Mouse (Mus musculus): ENCODE measurements around the gene Tnfaip3. TPM values are rescaled to one million over a fixed set of nuclear protein-coding genes. Genes with fewer than 3 reads are reported as not detected.

Gene Tnfaip3
- polyA plus RNA-seq, 1 experiment from 2014 or later = 2.3 TPM

DNA sequence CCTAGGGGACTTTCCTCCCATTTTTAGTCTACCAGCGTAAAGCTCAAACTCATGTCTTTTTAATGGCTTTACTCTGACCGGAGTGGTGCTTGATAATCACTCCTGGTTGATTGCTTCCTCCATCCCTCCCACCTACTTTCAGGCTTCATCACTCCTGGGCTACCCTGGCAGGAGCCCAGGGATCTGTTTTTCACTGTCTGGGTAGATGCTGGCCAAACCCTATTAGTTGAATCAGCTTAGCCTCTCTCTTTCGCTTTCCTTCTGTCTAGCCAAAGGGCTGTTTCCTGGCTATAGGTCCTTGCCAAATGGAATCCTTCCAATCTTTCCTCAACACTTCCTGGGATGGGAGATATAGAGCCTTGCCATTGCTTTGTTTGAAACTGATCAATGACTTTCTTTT lies 19.3 kb upstream of the Tnfaip3 start:
- Histone ChIP-seq H3K4me2 (no peak overlapping the region), H3K4me3 (no peak overlapping the region), H3K9me3 (no peaks in the 10 kb centered on the region), H3K27ac (no peak overlapping the region), H3K9ac (no peak overlapping the region), H3K27me3 (no peaks in the 10 kb centered on the region), H3K4me1 (no peaks in the 10 kb centered on the region), H3K36me3 (no peaks in the 10 kb centered on the region)
- no peak for ATAC-seq (ENCODE audit: borderline replicate concordance, extremely low read depth, low FRiP score, low TSS enrichment)
- 58% methylated on average over 3 of the region's 3 CpGs for WGBS

DNA sequence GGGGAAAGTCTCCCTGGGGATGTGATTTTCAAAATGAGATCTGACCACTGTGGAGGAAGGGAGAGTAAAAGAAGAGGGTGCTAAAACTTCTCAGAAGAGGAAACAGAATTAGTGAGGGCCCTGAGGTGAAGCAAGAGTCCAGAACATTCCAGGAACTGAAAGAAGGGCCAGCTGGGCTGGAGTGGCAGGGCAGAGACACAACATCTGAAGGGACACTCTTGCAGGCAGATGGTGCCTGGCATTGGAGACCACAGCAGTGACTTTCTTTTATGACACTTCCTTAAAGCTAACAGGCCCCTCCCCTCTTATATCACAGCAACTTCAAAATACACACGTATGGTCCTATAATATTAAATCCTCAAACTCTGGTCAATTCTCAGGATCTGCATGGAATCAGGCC lies 18.2 kb upstream of the Tnfaip3 start:
- Histone ChIP-seq H3K36me3 (no peaks in the 10 kb centered on the region), H3K4me3 (no peak overlapping the region), H3K9ac (no peak overlapping the region), H3K9me3 (no peaks in the 10 kb centered on the region), H3K4me2 (no peak overlapping the region), H3K27ac (no peak overlapping the region), H3K27me3 (no peaks in the 10 kb centered on the region), H3K4me1 (no peaks in the 10 kb centered on the region)
- WGBS = 64% methylated on average over 1 of the region's 1 CpGs
- no peak for ATAC-seq (ENCODE audit: borderline replicate concordance, extremely low read depth, low FRiP score, low TSS enrichment)

DNA sequence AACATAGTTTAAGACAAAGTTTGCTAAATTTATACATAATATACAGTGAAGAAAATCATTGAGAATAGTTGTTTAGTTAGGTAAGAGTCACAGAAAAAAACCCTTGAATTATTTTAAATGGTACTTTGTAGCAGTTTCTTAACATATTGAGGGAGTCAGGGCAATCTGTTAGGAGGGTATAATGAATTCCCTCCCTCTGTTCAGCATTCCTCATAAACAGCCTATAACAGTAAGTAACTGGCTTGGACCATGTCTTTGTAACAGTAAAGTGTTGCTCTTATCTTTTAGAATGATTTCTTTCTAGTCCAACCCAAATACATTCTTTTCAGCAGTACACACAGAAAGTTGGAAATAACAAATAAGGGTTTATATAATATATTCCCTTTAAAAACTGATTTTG lies 16.4 kb upstream of the Tnfaip3 start:
- Histone ChIP-seq H3K4me2 (no peak overlapping the region), H3K9me3 (no peaks in the 10 kb centered on the region), H3K36me3 (no peaks in the 10 kb centered on the region), H3K4me3 (no peak overlapping the region), H3K9ac (no peak overlapping the region), H3K27me3 (no peaks in the 10 kb centered on the region), H3K4me1 (no peaks in the 10 kb centered on the region), H3K27ac (no peak overlapping the region)
- ATAC-seq (ENCODE audit: borderline replicate concordance, extremely low read depth, low FRiP score, low TSS enrichment) = no peak

DNA sequence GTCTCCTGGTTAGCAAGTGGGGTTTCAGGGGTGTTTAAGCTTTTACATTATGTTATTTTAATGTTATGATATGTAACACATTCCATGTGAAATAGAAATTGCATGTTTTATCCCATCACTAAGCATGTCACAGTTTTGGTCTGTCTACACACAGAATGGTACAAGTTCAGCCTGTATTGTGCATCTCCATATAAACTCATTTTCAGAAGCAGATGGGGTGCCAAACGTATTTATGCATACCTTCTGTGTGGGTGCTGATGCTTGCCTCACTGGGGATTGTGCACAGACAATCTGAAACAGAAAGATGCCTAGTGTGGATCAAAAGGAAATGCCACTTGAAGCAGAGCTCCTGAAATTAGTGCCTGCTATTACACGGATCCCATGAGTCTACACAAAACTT lies 15.2 kb upstream of the Tnfaip3 start:
- H3K9ac ChIP-seq = no peak overlapping the region
- no peak overlapping the region for H3K27ac ChIP-seq
- H3K4me3 ChIP-seq = no peak overlapping the region
- ATAC-seq (ENCODE audit: borderline replicate concordance, extremely low read depth, low FRiP score, low TSS enrichment) = no peak
- H3K4me2 ChIP-seq = no peak overlapping the region
- no peaks in the 10 kb centered on the region for H3K9me3 ChIP-seq
- no peaks in the 10 kb centered on the region for H3K4me1 ChIP-seq
- H3K27me3 ChIP-seq = no peaks in the 10 kb centered on the region
- WGBS = 73% methylated on average over 2 of the region's 2 CpGs
- H3K36me3 ChIP-seq = no peaks in the 10 kb centered on the region

DNA sequence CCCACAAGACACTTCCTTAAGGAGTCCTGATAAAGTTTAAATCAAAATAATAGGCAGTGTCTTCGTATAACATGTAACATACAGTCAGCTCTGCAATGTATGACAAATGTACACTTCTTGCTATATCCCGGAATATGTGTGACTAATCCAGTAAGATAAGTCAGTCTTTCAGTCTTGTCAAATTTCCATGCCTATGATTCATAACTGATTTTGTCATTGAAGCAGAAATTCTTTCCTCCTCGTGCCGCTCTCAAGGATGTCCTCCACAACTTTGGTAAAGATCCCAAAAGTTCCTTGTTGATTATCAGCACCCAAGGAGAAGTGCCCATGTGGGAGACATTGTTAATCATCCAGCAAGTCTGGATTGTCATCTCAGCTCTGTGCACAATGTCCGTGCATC lies 11.3 kb upstream of the Tnfaip3 start:
- Histone ChIP-seq H3K36me3 (no peaks in the 10 kb centered on the region), H3K4me3 (no peak overlapping the region), H3K27me3 (no peaks in the 10 kb centered on the region), H3K9ac (no peak overlapping the region), H3K4me2 (no peak overlapping the region), H3K9me3 (no peaks in the 10 kb centered on the region), H3K27ac (no peak overlapping the region), H3K4me1 (no peaks in the 10 kb centered on the region)
- WGBS = 77% methylated on average over 5 of the region's 5 CpGs
- ATAC-seq (ENCODE audit: borderline replicate concordance, extremely low read depth, low FRiP score, low TSS enrichment) = no peak

DNA sequence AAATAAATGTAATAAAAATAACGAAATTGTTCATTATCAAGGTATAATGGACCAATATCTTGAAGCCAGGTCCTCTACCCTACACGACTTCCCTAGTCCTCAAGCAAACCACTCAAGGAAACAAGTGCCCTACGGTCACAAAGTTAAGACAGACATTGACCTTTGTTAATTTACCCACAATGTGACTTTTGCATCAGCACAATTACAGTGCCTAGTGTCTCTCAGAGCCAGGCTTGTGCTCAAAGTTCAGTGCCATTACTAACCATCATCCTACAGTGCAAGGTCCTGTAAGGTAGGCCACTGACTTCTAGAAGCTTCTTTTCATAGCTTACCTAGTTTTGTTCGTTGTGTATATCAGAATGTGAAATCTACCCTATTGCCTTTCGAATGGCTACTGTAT lies 8.9 kb upstream of the Tnfaip3 start:
- ATAC-seq (ENCODE audit: borderline replicate concordance, extremely low read depth, low FRiP score, low TSS enrichment) = no peak
- 76% methylated on average over 5 of the region's 5 CpGs for WGBS
- H3K27me3 ChIP-seq = no peaks in the 10 kb centered on the region
- H3K4me2 ChIP-seq = no peak overlapping the region
- H3K36me3 ChIP-seq = no peaks in the 10 kb centered on the region
- no peak overlapping the region for H3K4me3 ChIP-seq
- H3K27ac ChIP-seq = no peak overlapping the region
- no peaks in the 10 kb centered on the region for H3K4me1 ChIP-seq
- no peaks in the 10 kb centered on the region for H3K9me3 ChIP-seq
- H3K9ac ChIP-seq = no peak overlapping the region

DNA sequence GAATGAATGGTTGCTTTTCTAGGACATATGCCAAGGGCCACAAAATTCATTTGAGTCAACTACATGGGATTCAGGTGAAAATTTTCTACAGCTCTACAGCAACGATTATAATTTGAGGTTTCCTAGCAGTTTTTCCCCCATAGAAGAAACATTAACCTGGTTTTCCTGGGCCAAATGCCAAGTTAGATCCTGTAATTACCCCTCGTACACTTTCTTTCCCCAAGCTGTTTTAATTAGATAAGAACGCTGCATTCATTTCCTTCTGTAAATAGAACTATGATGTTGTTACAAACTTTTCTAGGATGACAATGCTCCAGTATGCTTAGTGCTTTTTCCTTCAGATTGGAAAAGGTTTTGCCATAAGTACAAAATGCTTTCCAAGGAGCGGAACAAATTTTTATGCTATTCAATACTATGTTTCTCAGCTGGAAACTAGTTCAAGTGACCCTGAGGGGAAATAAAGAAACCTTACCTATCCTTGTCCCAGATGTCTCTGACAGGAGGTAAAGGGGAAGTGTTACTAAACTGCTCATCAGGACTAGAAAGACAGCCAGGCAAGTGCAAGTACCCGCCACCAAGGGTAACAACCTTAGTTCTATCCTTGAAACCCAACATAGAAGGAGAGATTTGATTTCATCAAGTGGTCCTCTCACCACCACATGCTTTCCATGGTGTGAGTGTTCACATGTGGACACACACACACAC lies 8.3 kb upstream of the Tnfaip3 start:
- Histone ChIP-seq H3K4me3 (no peak overlapping the region), H3K9ac (no peak overlapping the region), H3K27me3 (no peaks in the 10 kb centered on the region), H3K4me1 (no peaks in the 10 kb centered on the region), H3K36me3 (no peaks in the 10 kb centered on the region), H3K9me3 (no peaks in the 10 kb centered on the region), H3K27ac (no peak overlapping the region), H3K4me2 (no peak overlapping the region)
- WGBS = 67% methylated on average over 5 of the region's 5 CpGs
- ATAC-seq (ENCODE audit: borderline replicate concordance, extremely low read depth, low FRiP score, low TSS enrichment) = no peak

DNA sequence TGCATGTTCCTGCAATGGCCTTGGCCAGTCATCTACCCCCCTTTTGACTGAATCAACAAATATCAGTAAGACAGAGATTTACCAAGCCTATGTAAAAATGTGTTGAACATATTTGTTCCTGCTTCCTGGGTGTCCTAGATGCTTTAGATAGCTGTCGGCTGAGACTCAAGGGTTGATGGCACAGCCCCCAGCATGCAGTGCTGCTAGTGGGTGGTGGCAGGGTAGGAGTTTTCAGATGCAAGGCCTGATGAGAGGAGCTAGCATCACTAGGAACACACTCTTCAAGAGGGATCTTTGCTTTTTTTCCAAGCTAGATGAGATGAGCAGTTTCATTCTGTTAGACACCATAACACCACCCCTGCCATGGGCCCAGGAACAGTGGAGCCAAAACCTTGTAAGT lies 6.8 kb upstream of the Tnfaip3 start:
- Histone ChIP-seq H3K9me3 (no peaks in the 10 kb centered on the region), H3K4me2 (no peak overlapping the region), H3K36me3 (no peaks in the 10 kb centered on the region), H3K9ac (no peak overlapping the region), H3K4me1 (no peaks in the 10 kb centered on the region), H3K27me3 (no peaks in the 10 kb centered on the region), H3K27ac (no peak overlapping the region), H3K4me3 (no peak overlapping the region)
- 77% methylated on average over 1 of the region's 1 CpGs for WGBS
- ATAC-seq (ENCODE audit: borderline replicate concordance, extremely low read depth, low FRiP score, low TSS enrichment) = no peak

DNA sequence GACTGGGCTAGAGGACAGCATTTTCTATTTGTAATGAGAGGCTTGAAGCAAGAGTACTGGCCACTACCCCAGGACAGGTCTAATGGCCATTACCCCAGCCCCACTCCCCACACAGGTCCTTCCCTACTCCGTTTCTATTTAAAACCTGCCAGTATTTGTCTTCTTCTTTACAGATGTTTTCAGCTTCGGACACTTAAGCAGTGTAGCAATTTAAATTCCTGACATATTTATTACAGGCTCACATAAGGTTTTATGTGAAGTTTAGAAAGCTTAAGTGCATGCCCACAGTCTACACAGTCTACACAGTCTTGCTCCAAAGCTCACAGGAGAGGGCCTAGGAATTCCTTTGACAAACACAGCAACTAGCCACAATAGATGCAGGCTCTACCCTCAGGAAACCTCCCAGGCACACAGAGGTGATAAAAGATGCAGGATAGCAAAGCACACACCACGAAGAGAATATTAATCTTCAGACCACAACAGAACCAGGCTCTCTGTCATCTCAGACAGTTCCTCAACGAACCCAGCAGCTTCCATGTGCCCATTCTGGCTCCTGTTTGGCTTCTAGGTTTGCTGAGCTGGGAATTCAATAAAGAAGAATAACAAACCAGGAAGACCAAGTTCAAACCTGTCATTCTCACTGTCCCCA lies 1.5 kb upstream of the Tnfaip3 start:
- WGBS = 25% methylated on average over 4 of the region's 4 CpGs
- ATAC-seq (ENCODE audit: borderline replicate concordance, extremely low read depth, low FRiP score, low TSS enrichment) = no peak
- 0 out of 2 replicates have a peak overlapping the region, but pooled peaks have one; percentile 61 for H3K27ac ChIP-seq
- H3K9ac ChIP-seq = no peak overlapping the region
- H3K27me3 ChIP-seq = no peaks in the 10 kb centered on the region
- H3K4me1 ChIP-seq = peaks cover 22% of the 10 kb centered on the region
- no peak overlapping the region for H3K4me3 ChIP-seq
- no peaks in the 10 kb centered on the region for H3K9me3 ChIP-seq
- H3K36me3 ChIP-seq = no peaks in the 10 kb centered on the region
- no peak overlapping the region for H3K4me2 ChIP-seq

DNA sequence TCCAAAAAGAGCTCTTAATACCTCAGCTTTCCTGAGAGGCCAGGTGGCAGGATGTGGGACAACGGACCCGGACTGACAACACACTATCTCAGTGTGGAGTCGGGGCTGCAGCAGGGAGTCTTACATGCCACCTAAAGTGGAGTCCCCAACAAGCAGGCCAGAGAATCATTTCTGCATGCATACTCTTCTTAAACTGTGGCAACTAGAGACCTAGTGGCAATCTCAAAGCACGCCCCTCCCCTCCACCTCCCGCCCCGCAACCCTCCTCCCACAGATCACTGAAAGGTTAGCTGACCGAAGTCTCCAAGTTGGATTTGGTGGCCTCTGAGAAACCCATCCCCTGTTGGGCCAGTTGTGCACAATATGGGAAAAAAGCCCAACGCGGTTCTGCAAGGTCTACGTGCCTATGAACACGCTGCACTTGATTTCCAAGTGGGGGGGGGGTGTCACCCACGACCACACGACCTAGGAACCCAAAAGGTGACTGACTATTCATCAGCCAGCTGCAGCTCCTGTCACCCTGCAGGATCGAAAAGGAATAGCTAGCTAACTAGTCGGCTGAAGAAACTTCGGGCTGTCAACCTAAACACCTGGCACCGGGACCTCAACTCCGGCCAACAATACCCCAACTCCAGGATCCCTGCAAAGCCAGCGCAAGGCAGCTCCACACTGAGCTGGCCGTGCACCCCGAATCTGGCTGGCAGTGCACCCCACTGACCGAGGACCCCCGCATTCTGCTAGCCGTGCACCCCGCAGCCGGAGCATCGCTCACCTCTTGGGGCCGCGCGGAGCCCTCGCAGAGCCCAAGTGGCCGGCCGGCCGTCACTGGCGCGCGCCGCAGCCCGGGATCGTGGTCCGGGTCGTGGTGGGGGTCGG lies 838 bp downstream of the Tnfaip3 start:
- 0 out of 2 replicates have a peak, but pooled peaks have one; percentile 1 for ATAC-seq (ENCODE audit: borderline replicate concordance, extremely low read depth, low FRiP score, low TSS enrichment)
- H3K36me3 ChIP-seq = no peaks in the 10 kb centered on the region
- peak overlapping the region; percentile 65 for H3K4me3 ChIP-seq
- peak overlapping the region; percentile 50 for H3K9ac ChIP-seq
- under 1% methylated on average over 43 of the region's 43 CpGs for WGBS
- peak overlapping the region; percentile 80 for H3K4me2 ChIP-seq
- no peaks in the 10 kb centered on the region for H3K9me3 ChIP-seq
- no peaks in the 10 kb centered on the region for H3K27me3 ChIP-seq
- H3K27ac ChIP-seq = peak overlapping the region; percentile 75
- peaks cover 22% of the 10 kb centered on the region for H3K4me1 ChIP-seq

DNA sequence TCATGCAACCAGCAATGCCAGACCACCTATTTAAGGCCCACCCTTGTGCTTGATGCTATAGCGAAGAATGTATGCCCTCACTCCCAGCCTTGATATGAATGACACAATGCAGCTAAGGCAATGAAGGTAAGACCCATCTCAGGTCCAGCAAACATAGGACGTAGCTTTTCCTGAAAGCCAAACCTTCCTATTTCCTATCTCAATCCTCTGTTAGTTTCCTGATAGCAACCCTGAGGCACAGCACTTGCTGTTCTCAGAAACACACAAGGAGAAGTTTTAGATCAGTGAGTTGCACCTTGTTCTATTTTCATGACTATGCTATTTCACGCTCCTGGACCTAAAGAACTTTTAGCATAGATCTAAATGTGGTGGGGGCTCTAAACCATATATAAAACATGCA lies 2.1 kb downstream of the Tnfaip3 start:
- Histone ChIP-seq H3K4me3 (no peak overlapping the region), H3K4me1 (peaks cover 33% of the 10 kb centered on the region), H3K36me3 (no peaks in the 10 kb centered on the region), H3K9ac (no peak overlapping the region), H3K27me3 (no peaks in the 10 kb centered on the region), H3K9me3 (no peaks in the 10 kb centered on the region), H3K27ac (no peak overlapping the region), H3K4me2 (no peak overlapping the region)
- ATAC-seq (ENCODE audit: borderline replicate concordance, extremely low read depth, low FRiP score, low TSS enrichment) = no peak
- 88% methylated on average over 3 of the region's 3 CpGs for WGBS

DNA sequence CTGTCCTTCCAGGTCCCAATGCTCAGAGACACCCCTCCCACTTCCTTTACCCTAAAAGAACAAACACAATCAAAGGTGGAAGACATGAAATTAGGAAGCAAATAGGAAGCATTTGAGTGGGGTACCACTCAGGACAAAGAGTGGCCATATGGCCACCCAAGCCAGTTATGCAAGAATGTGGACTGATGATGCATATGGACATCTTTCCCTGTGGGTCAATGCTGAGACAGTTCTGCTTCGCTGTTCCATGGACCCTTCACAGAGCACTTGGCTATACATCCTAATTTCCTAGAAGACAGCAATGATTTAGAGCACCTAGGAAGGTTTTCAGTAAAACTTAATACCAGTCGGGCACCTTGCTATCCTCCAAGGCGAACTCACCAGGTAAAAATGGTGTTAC lies 2.8 kb downstream of the Tnfaip3 start:
- Histone ChIP-seq H3K27ac (no peak overlapping the region), H3K27me3 (no peaks in the 10 kb centered on the region), H3K4me1 (peaks cover 37% of the 10 kb centered on the region), H3K4me2 (no peak overlapping the region), H3K4me3 (no peak overlapping the region), H3K9ac (no peak overlapping the region), H3K36me3 (no peaks in the 10 kb centered on the region), H3K9me3 (no peaks in the 10 kb centered on the region)
- no peak for ATAC-seq (ENCODE audit: borderline replicate concordance, extremely low read depth, low FRiP score, low TSS enrichment)
- 85% methylated on average over 3 of the region's 3 CpGs for WGBS
